11 mouse cellular contexts compared by ENCODE assay signal in the genomic region with DNA sequence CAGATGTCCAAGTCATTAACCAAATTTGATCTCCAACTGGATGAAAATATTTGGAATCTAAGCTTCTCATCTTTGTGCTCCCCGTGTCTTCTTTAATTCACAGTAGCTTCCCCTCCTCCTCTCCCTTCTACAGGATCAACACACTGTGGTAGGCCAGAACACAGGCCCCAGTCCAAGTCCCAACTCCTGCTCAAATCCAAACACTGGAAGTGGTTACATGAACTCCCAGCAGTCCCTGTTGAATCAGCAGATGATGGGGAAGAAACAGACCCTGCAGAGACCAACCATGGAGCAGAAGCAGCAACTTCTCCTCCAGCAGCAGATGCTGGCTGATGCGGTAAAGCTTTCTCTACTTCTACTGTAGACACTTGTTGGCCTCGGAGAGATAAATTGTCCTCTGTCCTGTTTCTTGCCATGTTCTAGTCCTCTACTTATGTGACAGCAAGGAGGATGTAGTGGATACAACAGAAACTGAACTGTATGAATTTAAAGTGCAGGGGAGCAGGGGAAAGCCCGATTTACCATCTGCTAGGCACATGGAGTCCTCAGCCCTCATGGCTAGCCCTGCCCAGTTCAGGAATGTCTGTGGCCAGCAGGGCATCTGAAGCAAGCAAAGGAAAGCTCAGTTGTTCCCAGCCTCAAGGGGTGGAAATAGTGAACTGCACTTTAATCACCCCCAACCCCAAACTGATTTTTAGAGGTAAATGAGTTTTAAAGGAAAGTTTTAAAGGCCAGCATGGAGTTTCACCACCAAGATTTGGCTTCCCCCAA. TPM values are rescaled to one million over a fixed set of nuclear protein-coding genes. Genes with fewer than 3 reads are reported as not detected.
DNase-seq lines count a peak whose midpoint lies in the region; ATAC-seq and TF ChIP-seq lines count a peak whose summit lies in the region.
"Had no signal": no experiment of that assay in that cellular context is flagged by ENCODE, and none has a peak within 500 bp of the region (broad histone marks: within the 10 kb centered on the region; RNA-seq: fewer than 3 reads in every experiment).

No protein-coding gene starts in this region.

- H3K36me3 ChIP-seq in midbrain, embryonic 12.5 days = no peaks in the 10 kb centered on the region
- no peaks in the 10 kb centered on the region for H3K36me3 ChIP-seq in midbrain, embryonic 15.5 days (replicated peaks)
- H3K36me3 ChIP-seq in embryonic facial prominence, embryonic 11.5 days (replicated peaks; ENCODE audit: control insufficient read depth, insufficient read depth, low read depth, low read length) = no peaks in the 10 kb centered on the region
- H3K36me3 ChIP-seq in small intestine, adult 2 months (ENCODE audit: control insufficient read depth, insufficient read depth, low read length) = no peaks in the 10 kb centered on the region

- H3K4me2 ChIP-seq in midbrain, embryonic 12.5 days (replicated peaks) = no peak overlapping the region
- H3K4me2 ChIP-seq in midbrain, embryonic 15.5 days = no peak overlapping the region
- no peak overlapping the region for H3K4me2 ChIP-seq in embryonic facial prominence, embryonic 11.5 days (ENCODE audit: low read depth, low read length)

- H3K4me1 ChIP-seq in midbrain, embryonic 12.5 days = peaks cover 28% of the 10 kb centered on the region
- H3K4me1 ChIP-seq in midbrain, embryonic 15.5 days = peaks cover 6% of the 10 kb centered on the region
- no peaks in the 10 kb centered on the region for H3K4me1 ChIP-seq in embryonic facial prominence, embryonic 11.5 days (ENCODE audit: control insufficient read depth, insufficient read depth, low read length)
- H3K4me1 ChIP-seq in small intestine, adult 2 months (ENCODE audit: control insufficient read depth, insufficient read depth, insufficient read length, low read length) = no peaks in the 10 kb centered on the region

- H3K9me3 ChIP-seq in midbrain, embryonic 12.5 days = no peaks in the 10 kb centered on the region
- H3K9me3 ChIP-seq in midbrain, embryonic 15.5 days = no peaks in the 10 kb centered on the region
- no peaks in the 10 kb centered on the region for H3K9me3 ChIP-seq in embryonic facial prominence, embryonic 11.5 days (replicated peaks; ENCODE audit: control insufficient read depth, low read length)

- peak; percentile 21 for DNase-seq in gastrocnemius, postnatal 25 days
- DNase-seq in gastrocnemius, postnatal 36 days = no peak
- DNase-seq in embryonic facial prominence, embryonic 11.5 days (ENCODE audit: low spot score) = peak; percentile 14
- no peak for DNase-seq in cerebellum, postnatal 36 days
- no peak for DNase-seq in c-Kit-positive CD71-positive TER-119-positive erythroid progenitor cells, embryonic 14.5 days (ENCODE audit: low spot score)
- DNase-seq: liver had no signal

- no peak overlapping the region for H3K4me3 ChIP-seq in midbrain, embryonic 12.5 days
- H3K4me3 ChIP-seq in midbrain, embryonic 15.5 days = no peak overlapping the region
- H3K4me3 ChIP-seq in embryonic facial prominence, embryonic 11.5 days (ENCODE audit: low read depth, low read length) = no peak overlapping the region
- H3K4me3 ChIP-seq in small intestine, adult 2 months (ENCODE audit: low read depth, low read length) = no peak overlapping the region
- H3K4me3 ChIP-seq: layer of hippocampus, adult 2 months had no signal

- no peaks in the 10 kb centered on the region for H3K27me3 ChIP-seq in midbrain, embryonic 12.5 days
- H3K27me3 ChIP-seq in midbrain, embryonic 15.5 days (replicated peaks) = no peaks in the 10 kb centered on the region
- H3K27me3 ChIP-seq in embryonic facial prominence, embryonic 11.5 days (ENCODE audit: control insufficient read depth, insufficient read depth, low read length) = no peaks in the 10 kb centered on the region
- no peaks in the 10 kb centered on the region for H3K27me3 ChIP-seq in small intestine, adult 2 months (ENCODE audit: control insufficient read depth, insufficient read depth, low read length)

- no peak for TF ChIP-seq CTCF in small intestine, adult 2 months (IDR thresholded peaks at IDR 0.05; ENCODE audit: extremely low read depth, insufficient read length, insufficient replicate concordance, low read depth, low read length)

- peak overlapping the region; percentile 35; the same call in 1 of the 2 replicates for H3K27ac ChIP-seq in midbrain, embryonic 12.5 days (replicated peaks)
- H3K27ac ChIP-seq in midbrain, embryonic 15.5 days = no peak overlapping the region
- H3K27ac ChIP-seq in embryonic facial prominence, embryonic 11.5 days (replicated peaks; ENCODE audit: low read depth, low read length) = no peak overlapping the region
- H3K27ac ChIP-seq in small intestine, adult 2 months (ENCODE audit: insufficient read depth, low read depth, low read length) = peak overlapping the region; percentile 45
- H3K27ac ChIP-seq: layer of hippocampus, adult 2 months had no signal

- ATAC-seq in midbrain, embryonic 12.5 days (ENCODE audit: low FRiP score, low read depth) = no peak
- ATAC-seq in midbrain, embryonic 15.5 days (replicated peaks) = no peak
- no peak for ATAC-seq in embryonic facial prominence, embryonic 11.5 days (replicated peaks; ENCODE audit: insufficient number of reproducible peaks, low FRiP score, low TSS enrichment, low read depth)
- ATAC-seq: CD4-positive, CD25-positive, alpha-beta regulatory T cell, adult 4 months had no signal

- intact Hi-C loops in gastrocnemius, postnatal 36 days (cut with DNase I) = no loop called here

- H3K9ac ChIP-seq in midbrain, embryonic 12.5 days (replicated peaks) = no peak overlapping the region
- H3K9ac ChIP-seq in midbrain, embryonic 15.5 days = no peak overlapping the region
- no peak overlapping the region for H3K9ac ChIP-seq in embryonic facial prominence, embryonic 11.5 days (replicated peaks; ENCODE audit: low read length)

- TF ChIP-seq POLR2A in small intestine, adult 2 months (IDR thresholded peaks at IDR 0.05; ENCODE audit: low read depth, low read length) = no peak

- WGBS in midbrain, embryonic 12.5 days = 80% methylated on average over 4 of the region's 4 CpGs
- 79% methylated on average over 4 of the region's 4 CpGs for whole genome bisulfite sequencing in midbrain, embryonic 15.5 days
- WGBS in embryonic facial prominence, embryonic 11.5 days = 70% methylated on average over 4 of the region's 4 CpGs
- WGBS in small intestine, adult 2 months = 74% methylated on average over 4 of the region's 4 CpGs

RNA-seq across cellular contexts. Expression of a gene that starts 51.0 kb away (rescaled TPM):
- 10 to 100 TPM; 17.6 to 21.1 TPM for total RNA-seq in gastrocnemius, postnatal 25 days (2021)
- total RNA-seq in gastrocnemius, postnatal 36 days (2021) = 10 to 100 TPM; 19.0 to 19.3 TPM
- 75.5 and 80.1 TPM in 2 replicates for polyA plus RNA-seq in midbrain, embryonic 12.5 days (2016; fragmentation: Nextera tagmentation; extraction: Ambion mirVana)
- polyA plus RNA-seq in midbrain, embryonic 15.5 days (2015; fragmentation: Nextera tagmentation; extraction: Ambion mirVana) = 53.2 and 54.6 TPM in 2 replicates
- polyA plus RNA-seq in embryonic facial prominence, embryonic 11.5 days (2014; fragmentation: Nextera tagmentation; extraction: Ambion mirVana) = 89.5 and 90.1 TPM in 2 replicates
- 7.5 and 26.6 TPM in 2 replicates for polyA plus RNA-seq in small intestine, adult 2 months (2012; rRNA removed)

Comparison
In these comparisons a context has a peak if more than half of its experiments do, and no peak if none do; other contexts are left out.
1. DNase-seq: peak in gastrocnemius, postnatal 25 days (single experiment) and embryonic facial prominence, embryonic 11.5 days (single experiment); none in gastrocnemius, postnatal 36 days (0 of 2), cerebellum, postnatal 36 days (0 of 2) and c-Kit-positive CD71-positive TER-119-positive erythroid progenitor cells, embryonic 14.5 days (single experiment).
2. H3K27ac ChIP-seq: peak in midbrain, embryonic 12.5 days (single experiment) and small intestine, adult 2 months (single experiment); none in midbrain, embryonic 15.5 days (single experiment) and embryonic facial prominence, embryonic 11.5 days (single experiment).